Mouse (Mus musculus): ENCODE data around the gene Cyb5d2. TPM values are rescaled to one million over a fixed set of nuclear protein-coding genes. Genes with fewer than 3 reads are reported as not detected.
"Not testable (repeated sequence)": the region's sequence is repeated elsewhere in the genome, so short reads cannot be mapped to it uniquely, and the experiment has no call there.

Gene Cyb5d2
- polyA plus RNA-seq, 1 experiment from 2014 or later: 6.3 TPM

GRCm38 (mm10) chr11:72778957-72779356 lies 17.0 kb downstream of the Cyb5d2 start:
- H3K9me3 ChIP-seq (replicated peaks): no peaks in the 10 kb centered on the region
- no peak for ATAC-seq (ENCODE audit: insufficient number of reproducible peaks, low FRiP score)
- H3K27me3 ChIP-seq (replicated peaks): no peaks in the 10 kb centered on the region
- no peak overlapping the region for H3K4me3 ChIP-seq
- 0 out of 2 replicates have a peak, but pooled peaks cover 6% of the 10 kb centered on the region for H3K36me3 ChIP-seq
- H3K4me2 ChIP-seq: no peak overlapping the region
- no peak overlapping the region for H3K9ac ChIP-seq
- H3K4me1 ChIP-seq (replicated peaks): no peaks in the 10 kb centered on the region
- H3K27ac ChIP-seq (ENCODE audit: poor library complexity, severe bottlenecking): no peak overlapping the region

- WGBS: 42% methylated on average over 1 of the region's 1 CpGs
- H3K4me2 ChIP-seq: not testable (repeated sequence)
These were observed 23.3 kb downstream of the Cyb5d2 start for GRCm38 (mm10) chr11:72772611-72773010.

GRCm38 (mm10) chr11:72771461-72771860 lies 24.5 kb downstream of the Cyb5d2 start:
- Histone ChIP-seq H3K27ac (ENCODE audit: poor library complexity, severe bottlenecking) (no peak overlapping the region), H3K9me3 (replicated peaks) (no peaks in the 10 kb centered on the region), H3K27me3 (replicated peaks) (no peaks in the 10 kb centered on the region), H3K36me3 (peaks cover 38% of the 10 kb centered on the region), H3K9ac (no peak overlapping the region), H3K4me2 (no peak overlapping the region), H3K4me1 (replicated peaks) (no peaks in the 10 kb centered on the region), H3K4me3 (no peak overlapping the region)
- ATAC-seq (ENCODE audit: insufficient number of reproducible peaks, low FRiP score): no peak
- WGBS: 67% methylated on average over 4 of the region's 4 CpGs

More at GRCm38 (mm10) chr11:72772611-72773010, 23.3 kb downstream of the Cyb5d2 start:
- H3K9ac ChIP-seq; H3K27ac ChIP-seq (ENCODE audit: poor library complexity, severe bottlenecking); H3K4me3 ChIP-seq; H3K27me3 ChIP-seq (replicated peaks); H3K9me3 ChIP-seq (replicated peaks); H3K4me1 ChIP-seq (replicated peaks); ATAC-seq (ENCODE audit: insufficient number of reproducible peaks, low FRiP score): not testable (repeated sequence)
- peaks cover 30% of the 10 kb centered on the region for H3K36me3 ChIP-seq

GRCm38 (mm10) chr11:72770816-72771215 lies 25.1 kb downstream of the Cyb5d2 start:
- H3K27me3 ChIP-seq (replicated peaks): no peaks in the 10 kb centered on the region
- no peaks in the 10 kb centered on the region for H3K4me1 ChIP-seq (replicated peaks)
- no peaks in the 10 kb centered on the region for H3K9me3 ChIP-seq (replicated peaks)
- H3K27ac ChIP-seq (ENCODE audit: poor library complexity, severe bottlenecking): no peak overlapping the region
- no peak overlapping the region for H3K4me2 ChIP-seq
- ATAC-seq (ENCODE audit: insufficient number of reproducible peaks, low FRiP score): no peak
- H3K9ac ChIP-seq: no peak overlapping the region
- no peak overlapping the region for H3K4me3 ChIP-seq
- peaks cover 35% of the 10 kb centered on the region for H3K36me3 ChIP-seq
- 87% methylated on average over 5 of the region's 5 CpGs for WGBS

GRCm38 (mm10) chr11:72770324-72770723 lies 25.6 kb downstream of the Cyb5d2 start:
- WGBS: 92% methylated on average over 3 of the region's 3 CpGs
- H3K27ac ChIP-seq (ENCODE audit: poor library complexity, severe bottlenecking): no peak overlapping the region
- H3K4me3 ChIP-seq: no peak overlapping the region

GRCm38 (mm10) chr11:72769061-72769460 lies 26.9 kb downstream of the Cyb5d2 start:
- no peaks in the 10 kb centered on the region for H3K27me3 ChIP-seq (replicated peaks)
- peaks cover 43% of the 10 kb centered on the region for H3K36me3 ChIP-seq
- H3K4me3 ChIP-seq: no peak overlapping the region
- H3K9me3 ChIP-seq (replicated peaks): no peaks in the 10 kb centered on the region
- no peak overlapping the region for H3K9ac ChIP-seq
- no peak overlapping the region for H3K27ac ChIP-seq (ENCODE audit: poor library complexity, severe bottlenecking)
- H3K4me1 ChIP-seq (replicated peaks): no peaks in the 10 kb centered on the region
- H3K4me2 ChIP-seq: no peak overlapping the region
- no peak for ATAC-seq (ENCODE audit: insufficient number of reproducible peaks, low FRiP score)
- 95% methylated on average over 3 of the region's 3 CpGs for WGBS

More at GRCm38 (mm10) chr11:72770324-72770723, 25.6 kb downstream of the Cyb5d2 start:
- no peaks in the 10 kb centered on the region for H3K27me3 ChIP-seq (replicated peaks)
- no peak overlapping the region for H3K4me2 ChIP-seq
- H3K9ac ChIP-seq: no peak overlapping the region
- peaks cover 35% of the 10 kb centered on the region for H3K36me3 ChIP-seq
- no peaks in the 10 kb centered on the region for H3K4me1 ChIP-seq (replicated peaks)
- H3K9me3 ChIP-seq (replicated peaks): no peaks in the 10 kb centered on the region
- no peak for ATAC-seq (ENCODE audit: insufficient number of reproducible peaks, low FRiP score)

- no peak overlapping the region for H3K4me2 ChIP-seq
- no peaks in the 10 kb centered on the region for H3K27me3 ChIP-seq (replicated peaks)
- H3K9me3 ChIP-seq (replicated peaks): no peaks in the 10 kb centered on the region
- H3K9ac ChIP-seq: no peak overlapping the region
- H3K27ac ChIP-seq (ENCODE audit: poor library complexity, severe bottlenecking): no peak overlapping the region
- H3K4me3 ChIP-seq: no peak overlapping the region
- no peaks in the 10 kb centered on the region for H3K4me1 ChIP-seq (replicated peaks)
- no peak for ATAC-seq (ENCODE audit: insufficient number of reproducible peaks, low FRiP score)
- H3K36me3 ChIP-seq: peaks cover 55% of the 10 kb centered on the region
- 87% methylated on average over 8 of the region's 8 CpGs for WGBS
These were observed 28.2 kb downstream of the Cyb5d2 start for GRCm38 (mm10) chr11:72767716-72768115.

- Histone ChIP-seq H3K27me3 (replicated peaks) (no peaks in the 10 kb centered on the region), H3K4me1 (replicated peaks) (no peaks in the 10 kb centered on the region), H3K4me3 (no peak overlapping the region), H3K36me3 (peaks cover 77% of the 10 kb centered on the region), H3K27ac (ENCODE audit: poor library complexity, severe bottlenecking) (no peak overlapping the region), H3K4me2 (no peak overlapping the region), H3K9me3 (replicated peaks) (no peaks in the 10 kb centered on the region), H3K9ac (no peak overlapping the region)
- 86% methylated on average over 4 of the region's 4 CpGs for WGBS
- no peak for ATAC-seq (ENCODE audit: insufficient number of reproducible peaks, low FRiP score)
These were observed 31.7 kb downstream of the Cyb5d2 start for GRCm38 (mm10) chr11:72764270-72764669.

GRCm38 (mm10) chr11:72760781-72761180 lies 35.2 kb downstream of the Cyb5d2 start:
- ATAC-seq (ENCODE audit: insufficient number of reproducible peaks, low FRiP score): no peak
- no peaks in the 10 kb centered on the region for H3K27me3 ChIP-seq (replicated peaks)
- H3K4me1 ChIP-seq (replicated peaks): no peaks in the 10 kb centered on the region
- H3K4me2 ChIP-seq: no peak overlapping the region
- H3K9ac ChIP-seq: no peak overlapping the region
- H3K27ac ChIP-seq (ENCODE audit: poor library complexity, severe bottlenecking): no peak overlapping the region
- no peak overlapping the region for H3K4me3 ChIP-seq
- no peaks in the 10 kb centered on the region for H3K9me3 ChIP-seq (replicated peaks)
- peaks cover 87% of the 10 kb centered on the region for H3K36me3 ChIP-seq
- 81% methylated on average over 1 of the region's 1 CpGs for WGBS

- no peak for ATAC-seq (ENCODE audit: insufficient number of reproducible peaks, low FRiP score)
- Histone ChIP-seq H3K4me3 (no peak overlapping the region), H3K27me3 (replicated peaks) (no peaks in the 10 kb centered on the region), H3K4me1 (replicated peaks) (no peaks in the 10 kb centered on the region), H3K9me3 (replicated peaks) (no peaks in the 10 kb centered on the region), H3K27ac (ENCODE audit: poor library complexity, severe bottlenecking) (no peak overlapping the region), H3K9ac (no peak overlapping the region), H3K4me2 (no peak overlapping the region), H3K36me3 (peaks cover 95% of the 10 kb centered on the region)
- WGBS: 81% methylated on average over 6 of the region's 6 CpGs
These were observed 36.4 kb downstream of the Cyb5d2 start for GRCm38 (mm10) chr11:72759581-72759980.

GRCm38 (mm10) chr11:72758316-72758715 lies 37.6 kb downstream of the Cyb5d2 start:
- Histone ChIP-seq H3K4me3 (no peak overlapping the region), H3K27me3 (replicated peaks) (no peaks in the 10 kb centered on the region), H3K9me3 (replicated peaks) (no peaks in the 10 kb centered on the region), H3K36me3 (peaks cover 96% of the 10 kb centered on the region), H3K4me2 (no peak overlapping the region), H3K9ac (no peak overlapping the region), H3K4me1 (replicated peaks) (no peaks in the 10 kb centered on the region), H3K27ac (ENCODE audit: poor library complexity, severe bottlenecking) (no peak overlapping the region)
- ATAC-seq (ENCODE audit: insufficient number of reproducible peaks, low FRiP score): no peak
- 90% methylated on average over 5 of the region's 5 CpGs for WGBS

GRCm38 (mm10) chr11:72751956-72752355 lies 44.0 kb downstream of the Cyb5d2 start:
- no peak overlapping the region for H3K27ac ChIP-seq (ENCODE audit: poor library complexity, severe bottlenecking)
- H3K4me3 ChIP-seq: no peak overlapping the region
- H3K27me3 ChIP-seq (replicated peaks): no peaks in the 10 kb centered on the region
- no peak overlapping the region for H3K9ac ChIP-seq
- H3K4me2 ChIP-seq: no peak overlapping the region
- no peaks in the 10 kb centered on the region for H3K9me3 ChIP-seq (replicated peaks)
- no peaks in the 10 kb centered on the region for H3K4me1 ChIP-seq (replicated peaks)
- 51% methylated on average over 2 of the region's 2 CpGs for WGBS
- ATAC-seq (ENCODE audit: insufficient number of reproducible peaks, low FRiP score): no peak
- H3K36me3 ChIP-seq: peaks cover 90% of the 10 kb centered on the region
